Mouse (Mus musculus) layer of hippocampus, postnatal 14 days (tissue): ENCODE data around the gene Btbd35f1. TPM values are rescaled to one million over a fixed set of nuclear protein-coding genes. Genes with fewer than 3 reads are reported as not detected.
"Not testable (repeated sequence)": the region's sequence is repeated elsewhere in the genome, so short reads cannot be mapped to it uniquely, and the experiment has no call there.

Source experiments
- DNase-seq, 2 experiments: peaks; one replicate each; pipeline ENCODE4 v3.0.0; 2021 to 2022; ENCODE audit warnings: low spot score in 2 of 2, mixed read lengths in 1 of 2
- long read RNA-seq, 2 experiments: library from polyadenylated mRNA; stranded (forward); transcript quantifications; one replicate each; pipeline ENCODE4 v2.0.0; 2021
- total RNA-seq, 2 experiments: library from RNA; stranded (reverse); gene quantifications; 2 replicates each; pipeline ENCODE4 v1.2.3; 2021

Btbd35f1 gene
- not detected for total RNA-seq
- long read RNA-seq, experiment 1, result 0 reads
- long read RNA-seq, experiment 2, result 0 reads

- not testable (repeated sequence) for DNase-seq
Observed at GRCm38 (mm10) chrX:32559755-32560154, at the start of gene Btbd35f1. Btbd35f1 (plus strand) TSS chrX:32560055.

DNA sequence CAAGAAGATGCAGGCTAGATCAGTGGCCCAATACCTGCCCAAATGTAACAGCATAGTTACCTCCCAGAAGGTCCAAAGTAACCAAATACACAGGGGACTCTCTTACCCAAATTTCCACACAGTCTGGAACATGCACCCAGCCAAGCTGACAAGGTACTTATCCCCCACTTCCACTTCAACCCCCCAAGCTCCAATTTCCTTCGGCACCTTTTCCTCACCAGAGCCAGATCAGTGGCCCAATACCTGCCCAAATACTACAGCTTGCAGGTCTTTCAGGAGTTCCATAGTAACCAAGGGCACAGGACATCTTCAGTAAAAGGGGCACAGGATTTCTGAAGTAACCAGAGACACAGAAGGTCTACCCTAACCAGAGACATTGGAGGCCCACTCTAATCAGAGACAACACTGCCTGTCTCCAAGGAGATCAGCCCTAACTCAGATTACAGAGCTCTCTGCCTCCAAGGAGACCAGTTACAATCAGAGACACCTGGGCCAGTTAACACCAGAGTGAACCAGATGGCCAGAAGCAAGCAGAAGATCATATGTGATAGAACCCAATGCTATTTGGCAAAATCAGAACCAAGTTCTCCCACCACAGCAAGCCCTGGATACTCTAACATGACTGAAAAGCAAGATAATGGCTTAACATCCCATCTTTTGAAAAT lies 31.2 kb downstream of the Btbd35f1 start:
- not testable (repeated sequence) for DNase-seq

DNA sequence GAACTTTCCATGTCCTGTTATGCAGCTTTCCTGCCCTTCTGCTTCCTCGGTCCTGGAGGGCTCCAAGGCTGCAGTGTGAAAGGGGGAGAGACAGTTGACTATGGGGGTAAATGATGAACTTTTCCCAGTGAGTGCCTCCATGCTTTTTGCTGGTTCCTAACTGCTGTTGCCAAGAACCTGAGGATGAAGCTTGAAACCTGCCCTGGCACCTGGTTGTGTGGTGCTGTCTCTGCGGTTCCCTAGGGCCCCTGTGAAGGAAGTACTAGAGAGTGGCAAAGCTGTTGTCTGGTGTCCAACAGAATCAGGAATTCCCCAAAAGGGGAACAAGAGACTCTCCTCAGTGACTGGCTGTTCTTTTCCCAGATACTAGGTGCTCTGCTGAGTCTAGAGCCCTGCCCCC lies 41.2 kb downstream of the Btbd35f1 start:
- not testable (repeated sequence) for DNase-seq

GRCm38 (mm10) chrX:32601425-32601824 lies 41.6 kb downstream of the Btbd35f1 start:
- not testable (repeated sequence) for DNase-seq

Other genes with a start within 250 kb of the Btbd35f1 start
- not detected for gene Gm5926, start 90.7 kb downstream of the Btbd35f1 start, total RNA-seq
- not detected for gene Btbd35f21, start 166.1 kb downstream of the Btbd35f1 start, total RNA-seq